Mouse (Mus musculus) stomach, postnatal 0 days (tissue): ENCODE measurements at regions not wholly inside any gene's neighbourhood (a gene's known extent, or its start where the extent isn't known, plus 50 kb on each side); places are given as distances from the start of the nearest gene placed in this dataset.

ENCODE experiments used
- CTCF ChIP-seq: IDR thresholded peaks from 2 replicates; pipeline ENCODE4 v1.5.1; 2016; ENCODE audit warnings: antibody characterized with exemption, low read depth, mild to moderate bottlenecking, moderate library complexity
- EP300 ChIP-seq: optimal IDR thresholded peaks from 2 replicates; pipeline ENCODE3; 2016; ENCODE audit warnings: antibody characterized with exemption

GRCm38 (mm10) chr5:126835440-126835839 is 406.2 kb upstream of the Tmem132c start:
- TF ChIP-seq CTCF (no peak), EP300 (no peak)
